Mouse (Mus musculus) heart, adult 2 months (tissue): ENCODE measurements around the gene Cmss1.

Experiments
- EP300 ChIP-seq: fragments of 200-500 bp; IDR thresholded peaks from 2 replicates; pipeline ENCODE4 v1.6.1; 2011; ENCODE audit warnings: low read depth, low read length, control low read depth; ENCODE audit not compliant: insufficient read depth
- POLR2A ChIP-seq: fragments of 200-500 bp; IDR thresholded peaks from 2 replicates; pipeline ENCODE4 v1.6.1; 2011; ENCODE audit warnings: mild to moderate bottlenecking, low read depth, low read length, control low read depth; ENCODE audit not compliant: insufficient read depth

DNA sequence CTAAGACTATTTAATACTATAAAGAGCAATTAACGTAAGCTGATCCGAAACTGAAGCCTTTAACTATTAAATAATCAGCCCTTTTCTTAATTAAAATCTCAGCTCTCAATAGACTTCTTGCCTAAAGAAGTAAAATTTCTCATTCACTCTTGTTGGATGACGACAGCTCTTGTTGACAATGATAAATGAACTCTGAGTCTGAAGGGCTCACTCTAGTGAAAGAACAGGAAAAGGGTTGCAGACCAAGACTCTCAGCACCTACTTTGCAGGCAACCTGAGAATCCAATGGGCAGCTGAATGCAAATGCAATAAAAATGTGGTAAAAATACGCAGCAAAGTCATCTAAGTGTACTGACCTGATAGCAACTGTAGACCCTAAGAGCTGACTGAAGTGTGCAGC, 81.2 kb downstream of the Cmss1 start:
- TF ChIP-seq EP300: no peak
- TF ChIP-seq POLR2A: no peak
